Mouse (Mus musculus): ENCODE data around the gene Tenm3. TPM values are rescaled to one million over a fixed set of nuclear protein-coding genes. Genes with fewer than 3 reads are reported as not detected.
A peak's percentile ranks its signal among the peaks of the same experiment; 100 is the strongest.

Gene Tenm3
- polyA plus RNA-seq, 1 experiment from 2014 or later: 47.0 TPM

GRCm38 (mm10) chr8:48706666-48707065, 137.1 kb downstream of the Tenm3 start:
- 75% methylated on average over 6 of the region's 6 CpGs for WGBS
- ATAC-seq (replicated peaks; ENCODE audit: insufficient number of reproducible peaks, low FRiP score, low TSS enrichment, low read depth) (0 out of 2 replicates have a peak, but pooled peaks have one; percentile 14), DNase-seq (ENCODE audit: low spot score) (no peak)
- Histone ChIP-seq H3K4me3 (ENCODE audit: low read depth, low read length) (no peak overlapping the region), H3K4me1 (ENCODE audit: control insufficient read depth, insufficient read depth, low read length) (no peaks in the 10 kb centered on the region), H3K36me3 (replicated peaks; ENCODE audit: control insufficient read depth, insufficient read depth, low read depth, low read length) (no peaks in the 10 kb centered on the region), H3K9me3 (replicated peaks; ENCODE audit: control insufficient read depth, low read length) (no peaks in the 10 kb centered on the region; the same call in 1 of the 2 replicates), H3K27ac (replicated peaks; ENCODE audit: low read depth, low read length) (no peak overlapping the region), H3K4me2 (ENCODE audit: low read depth, low read length) (no peak overlapping the region), H3K9ac (replicated peaks; ENCODE audit: low read length) (no peak overlapping the region), H3K27me3 (ENCODE audit: control insufficient read depth, insufficient read depth, low read length) (no peaks in the 10 kb centered on the region)

DNA sequence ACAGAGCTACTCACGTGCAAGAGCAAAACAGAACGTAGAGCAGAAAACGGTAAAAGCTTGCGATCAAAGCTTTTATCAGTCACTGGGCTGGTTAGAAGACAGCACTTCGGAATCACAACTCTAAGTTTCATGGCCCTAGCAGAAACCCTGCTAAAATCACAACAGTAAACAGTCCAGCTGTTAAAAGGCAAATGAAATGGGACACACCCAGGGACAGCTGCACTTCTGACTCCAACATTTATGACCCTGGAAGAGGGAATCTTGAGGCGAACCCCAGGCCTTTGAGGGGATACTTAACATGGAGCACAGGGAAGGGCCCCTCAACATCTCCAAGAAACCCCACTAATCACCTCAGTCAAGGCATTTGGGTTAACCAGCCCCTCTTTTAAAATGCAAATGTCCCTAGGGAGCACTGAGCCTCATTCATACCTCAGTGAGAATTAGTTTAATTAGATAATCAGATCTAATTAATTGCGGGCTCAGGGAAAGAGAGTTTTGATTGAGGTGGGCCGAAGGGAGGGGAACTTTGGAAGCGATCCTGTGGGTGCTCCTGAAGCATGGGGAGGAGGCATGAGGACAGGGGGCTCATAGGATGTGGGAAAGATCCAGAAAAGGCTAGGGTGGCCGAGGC, 138.8 kb downstream of the Tenm3 start:
- no peak for ATAC-seq (replicated peaks; ENCODE audit: insufficient number of reproducible peaks, low FRiP score, low TSS enrichment, low read depth)
- 86% methylated on average over 10 of the region's 10 CpGs for WGBS

DNA sequence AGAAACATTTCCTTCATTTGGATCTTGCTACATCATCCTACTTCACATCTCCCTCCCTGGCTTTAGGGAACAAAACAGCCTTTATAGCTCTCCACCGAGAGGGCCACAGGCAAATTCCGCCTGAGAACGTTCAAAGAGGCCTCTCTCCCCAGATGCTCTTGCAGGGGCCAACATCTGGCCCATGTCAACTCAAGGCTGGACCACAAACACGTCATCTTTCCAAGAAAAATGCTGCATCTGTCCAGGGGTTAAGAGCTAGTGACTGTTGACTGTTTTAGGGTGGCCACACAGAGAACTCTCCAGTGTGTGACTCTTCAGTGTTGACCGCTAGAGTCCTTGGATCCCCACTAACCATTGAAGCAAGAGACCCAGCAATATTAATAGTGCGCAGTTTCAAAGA, 139.3 kb downstream of the Tenm3 start:
- Histone ChIP-seq H3K9ac (replicated peaks; ENCODE audit: low read length) (no peak overlapping the region), H3K4me2 (ENCODE audit: low read depth, low read length) (no peak overlapping the region), H3K27me3 (ENCODE audit: control insufficient read depth, insufficient read depth, low read length) (no peaks in the 10 kb centered on the region), H3K27ac (replicated peaks; ENCODE audit: low read depth, low read length) (no peak overlapping the region), H3K36me3 (replicated peaks; ENCODE audit: control insufficient read depth, insufficient read depth, low read depth, low read length) (no peaks in the 10 kb centered on the region), H3K4me1 (ENCODE audit: control insufficient read depth, insufficient read depth, low read length) (no peaks in the 10 kb centered on the region), H3K9me3 (replicated peaks; ENCODE audit: control insufficient read depth, low read length) (no peaks in the 10 kb centered on the region; the same call in 1 of the 2 replicates), H3K4me3 (ENCODE audit: low read depth, low read length) (no peak overlapping the region)
- ATAC-seq (replicated peaks; ENCODE audit: insufficient number of reproducible peaks, low FRiP score, low TSS enrichment, low read depth): no peak
- DNase-seq (ENCODE audit: low spot score): no peak
- 62% methylated on average over 6 of the region's 6 CpGs for WGBS

More for the DNA sequence above, 138.8 kb downstream of the Tenm3 start:
- no peaks in the 10 kb centered on the region; the same call in 1 of the 2 replicates for H3K9me3 ChIP-seq (replicated peaks; ENCODE audit: control insufficient read depth, low read length)
- DNase-seq (ENCODE audit: low spot score): no peak
- no peak overlapping the region for H3K4me2 ChIP-seq (ENCODE audit: low read depth, low read length)
- no peak overlapping the region for H3K4me3 ChIP-seq (ENCODE audit: low read depth, low read length)
- no peaks in the 10 kb centered on the region for H3K27me3 ChIP-seq (ENCODE audit: control insufficient read depth, insufficient read depth, low read length)
- H3K36me3 ChIP-seq (replicated peaks; ENCODE audit: control insufficient read depth, insufficient read depth, low read depth, low read length): no peaks in the 10 kb centered on the region
- no peak overlapping the region for H3K9ac ChIP-seq (replicated peaks; ENCODE audit: low read length)
- no peaks in the 10 kb centered on the region for H3K4me1 ChIP-seq (ENCODE audit: control insufficient read depth, insufficient read depth, low read length)
- H3K27ac ChIP-seq (replicated peaks; ENCODE audit: low read depth, low read length): no peak overlapping the region

DNA sequence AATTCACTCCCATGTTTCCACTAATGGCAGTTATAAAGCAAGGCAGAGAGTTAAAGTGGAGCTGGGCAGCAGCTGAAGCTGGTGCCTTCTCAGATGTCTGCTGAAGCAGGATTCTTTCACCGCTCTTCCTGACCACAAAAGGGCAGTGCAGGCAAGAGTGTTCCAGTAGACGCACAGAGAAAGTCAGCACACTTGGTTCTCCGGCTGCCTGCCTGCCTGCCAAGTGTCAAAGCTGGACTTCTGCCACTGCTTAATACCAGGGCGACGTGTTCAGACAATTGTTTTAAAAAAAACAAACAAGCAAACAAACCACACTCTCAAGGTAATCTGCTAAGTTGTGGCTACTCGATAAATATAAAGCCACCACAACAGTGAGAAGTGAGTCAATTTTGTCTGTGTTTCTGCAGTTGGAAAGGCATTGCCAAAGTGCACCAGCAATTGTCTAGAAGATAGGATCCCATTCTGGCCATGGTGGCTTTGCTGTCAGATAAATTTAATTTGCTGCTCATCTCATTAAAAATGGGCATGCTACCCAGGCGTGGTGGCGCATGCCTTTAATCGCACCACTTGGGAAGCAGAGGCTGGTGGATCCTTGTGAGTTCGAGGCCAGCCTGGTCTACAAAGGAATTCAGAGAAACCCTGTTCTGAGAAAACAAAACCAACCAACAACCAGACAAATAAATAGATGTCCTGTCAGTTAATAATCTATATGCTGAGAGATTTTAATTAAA, 152.9 kb downstream of the Tenm3 start:
- no peak overlapping the region for H3K27ac ChIP-seq (replicated peaks; ENCODE audit: low read depth, low read length)

DNA sequence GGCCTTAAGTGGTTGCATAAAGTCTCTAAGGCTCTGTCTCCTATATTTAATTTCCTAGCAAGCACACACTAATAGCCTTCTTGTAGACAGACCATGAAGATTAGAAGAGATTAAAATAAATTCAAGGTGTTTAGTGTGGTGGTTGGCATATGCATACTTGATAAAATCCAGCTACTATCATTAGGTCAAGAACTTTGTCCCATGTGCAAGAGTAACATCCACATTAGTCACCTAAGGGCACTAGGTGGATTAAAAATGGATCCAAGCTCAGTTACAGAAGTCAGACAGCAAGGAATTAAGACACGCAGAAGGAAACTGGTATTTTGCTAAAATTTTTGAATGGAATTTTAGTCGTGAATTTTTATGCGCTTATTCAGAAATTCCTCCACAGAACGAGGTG, 155.0 kb downstream of the Tenm3 start:
- Histone ChIP-seq H3K4me3 (ENCODE audit: low read depth, low read length) (no peak overlapping the region), H3K27me3 (ENCODE audit: control insufficient read depth, insufficient read depth, low read length) (no peaks in the 10 kb centered on the region), H3K36me3 (replicated peaks; ENCODE audit: control insufficient read depth, insufficient read depth, low read depth, low read length) (no peaks in the 10 kb centered on the region), H3K9ac (replicated peaks; ENCODE audit: low read length) (no peak overlapping the region), H3K4me1 (ENCODE audit: control insufficient read depth, insufficient read depth, low read length) (no peaks in the 10 kb centered on the region), H3K27ac (replicated peaks; ENCODE audit: low read depth, low read length) (no peak overlapping the region), H3K4me2 (ENCODE audit: low read depth, low read length) (no peak overlapping the region), H3K9me3 (replicated peaks; ENCODE audit: control insufficient read depth, low read length) (no peaks in the 10 kb centered on the region)
- DNase-seq (ENCODE audit: low spot score): no peak
- no peak for ATAC-seq (replicated peaks; ENCODE audit: insufficient number of reproducible peaks, low FRiP score, low TSS enrichment, low read depth)
- 80% methylated on average over 4 of the region's 4 CpGs for WGBS

More for the DNA sequence above, 152.9 kb downstream of the Tenm3 start:
- 78% methylated on average over 10 of the region's 10 CpGs for WGBS
- H3K9me3 ChIP-seq (replicated peaks; ENCODE audit: control insufficient read depth, low read length): no peaks in the 10 kb centered on the region
- no peaks in the 10 kb centered on the region for H3K27me3 ChIP-seq (ENCODE audit: control insufficient read depth, insufficient read depth, low read length)
- no peak overlapping the region for H3K9ac ChIP-seq (replicated peaks; ENCODE audit: low read length)
- no peak overlapping the region for H3K4me2 ChIP-seq (ENCODE audit: low read depth, low read length)
- H3K4me1 ChIP-seq (ENCODE audit: control insufficient read depth, insufficient read depth, low read length): no peaks in the 10 kb centered on the region
- H3K36me3 ChIP-seq (replicated peaks; ENCODE audit: control insufficient read depth, insufficient read depth, low read depth, low read length): no peaks in the 10 kb centered on the region
- peak; percentile 26 for DNase-seq (ENCODE audit: low spot score)
- ATAC-seq (replicated peaks; ENCODE audit: insufficient number of reproducible peaks, low FRiP score, low TSS enrichment, low read depth): no peak
- no peak overlapping the region for H3K4me3 ChIP-seq (ENCODE audit: low read depth, low read length)

- Histone ChIP-seq H3K27ac (replicated peaks; ENCODE audit: low read depth, low read length) (no peak overlapping the region), H3K9ac (replicated peaks; ENCODE audit: low read length) (no peak overlapping the region), H3K4me2 (ENCODE audit: low read depth, low read length) (no peak overlapping the region), H3K27me3 (ENCODE audit: control insufficient read depth, insufficient read depth, low read length) (no peaks in the 10 kb centered on the region), H3K4me1 (ENCODE audit: control insufficient read depth, insufficient read depth, low read length) (no peaks in the 10 kb centered on the region), H3K36me3 (replicated peaks; ENCODE audit: control insufficient read depth, insufficient read depth, low read depth, low read length) (no peaks in the 10 kb centered on the region), H3K4me3 (ENCODE audit: low read depth, low read length) (no peak overlapping the region), H3K9me3 (replicated peaks; ENCODE audit: control insufficient read depth, low read length) (no peaks in the 10 kb centered on the region)
- no peak for ATAC-seq (replicated peaks; ENCODE audit: insufficient number of reproducible peaks, low FRiP score, low TSS enrichment, low read depth)
- WGBS: 58% methylated on average over 9 of the region's 9 CpGs
- DNase-seq (ENCODE audit: low spot score): no peak
Measured at GRCm38 (mm10) chr8:48688188-48688587, 155.6 kb downstream of the Tenm3 start.

- H3K27me3 ChIP-seq (ENCODE audit: control insufficient read depth, insufficient read depth, low read length): no peaks in the 10 kb centered on the region
- H3K9me3 ChIP-seq (replicated peaks; ENCODE audit: control insufficient read depth, low read length): no peaks in the 10 kb centered on the region
- DNase-seq (ENCODE audit: low spot score) (no peak), ATAC-seq (replicated peaks; ENCODE audit: insufficient number of reproducible peaks, low FRiP score, low TSS enrichment, low read depth) (no peak)
- H3K4me3 ChIP-seq (ENCODE audit: low read depth, low read length): no peak overlapping the region
- no peaks in the 10 kb centered on the region; the same call in 1 of the 2 replicates for H3K4me1 ChIP-seq (ENCODE audit: control insufficient read depth, insufficient read depth, low read length)
- WGBS: 91% methylated on average over 2 of the region's 2 CpGs
- H3K36me3 ChIP-seq (replicated peaks; ENCODE audit: control insufficient read depth, insufficient read depth, low read depth, low read length): no peaks in the 10 kb centered on the region
- no peak overlapping the region for H3K27ac ChIP-seq (replicated peaks; ENCODE audit: low read depth, low read length)
- H3K9ac ChIP-seq (replicated peaks; ENCODE audit: low read length): no peak overlapping the region
- H3K4me2 ChIP-seq (ENCODE audit: low read depth, low read length): no peak overlapping the region
Measured at GRCm38 (mm10) chr8:48673476-48673875, 170.3 kb downstream of the Tenm3 start.

DNA sequence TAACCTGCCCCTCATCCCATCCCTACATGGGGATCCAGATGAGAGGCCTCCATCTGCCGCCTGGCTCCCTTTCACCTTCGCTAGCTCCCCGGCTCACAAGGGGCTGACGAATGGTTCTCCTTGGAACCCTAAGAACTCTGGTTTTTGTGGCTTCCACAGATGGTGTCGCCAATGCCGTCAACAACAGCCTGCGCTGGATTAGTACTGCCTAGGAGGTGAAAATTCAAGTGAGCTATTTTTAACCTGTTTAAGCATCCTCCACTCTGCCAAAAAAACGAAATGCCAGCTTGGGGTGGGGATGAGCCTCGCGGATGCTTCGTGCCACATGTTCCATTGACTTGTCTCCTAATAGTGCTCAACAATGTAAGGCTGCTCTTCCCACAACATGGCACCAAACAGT, 171.3 kb downstream of the Tenm3 start:
- Histone ChIP-seq H3K4me2 (ENCODE audit: low read depth, low read length) (no peak overlapping the region), H3K27ac (replicated peaks; ENCODE audit: low read depth, low read length) (no peak overlapping the region), H3K9me3 (replicated peaks; ENCODE audit: control insufficient read depth, low read length) (no peaks in the 10 kb centered on the region), H3K36me3 (replicated peaks; ENCODE audit: control insufficient read depth, insufficient read depth, low read depth, low read length) (no peaks in the 10 kb centered on the region), H3K4me1 (ENCODE audit: control insufficient read depth, insufficient read depth, low read length) (no peaks in the 10 kb centered on the region; the same call in 1 of the 2 replicates), H3K4me3 (ENCODE audit: low read depth, low read length) (no peak overlapping the region), H3K9ac (replicated peaks; ENCODE audit: low read length) (no peak overlapping the region), H3K27me3 (ENCODE audit: control insufficient read depth, insufficient read depth, low read length) (no peaks in the 10 kb centered on the region)
- DNase-seq (ENCODE audit: low spot score) (no peak), ATAC-seq (replicated peaks; ENCODE audit: insufficient number of reproducible peaks, low FRiP score, low TSS enrichment, low read depth) (no peak)
- 93% methylated on average over 11 of the region's 11 CpGs for WGBS

Data from embryonic facial prominence, embryonic 11.5 days (tissue).